Mouse (Mus musculus): Measurements from ENCODE around the gene Srsf1.

GRCm38 (mm10) chr11:88086737-88087627 lies 39.8 kb downstream of the Srsf1 start:
- TF ChIP-seq POLR2A (IDR thresholded peaks at IDR 0.05; ENCODE audit: control insufficient read depth, extremely low read depth, insufficient read depth, low read length, poor library complexity) (no peak), CTCF (IDR thresholded peaks at IDR 0.05; ENCODE audit: borderline replicate concordance, control insufficient read depth, extremely low read depth, insufficient read depth, low read length, poor library complexity) (no peak)
